Mouse (Mus musculus) heart, adult 2 months (tissue): ENCODE results near the gene Naa15. TPM values are rescaled to one million over a fixed set of nuclear protein-coding genes. Genes with fewer than 3 reads are reported as not detected.

Experiments used
- DNase-seq, 2 experiments: peaks; one replicate each; pipeline ENCODE4 v3.0.0; 2021
- H3K27ac ChIP-seq: fragments of 200-600 bp; 2 replicates; pipeline ENCODE4 v1.8.1; 2022
- H3K27me3 ChIP-seq: fragments of 200-500 bp; 2 replicates; pipeline ENCODE4 v1.6.1; 2012; ENCODE audit warnings: mild to moderate bottlenecking, low read length, inconsistent platforms, mixed read lengths; ENCODE audit not compliant: control insufficient read depth, insufficient read depth
- H3K36me3 ChIP-seq: fragments of 200-500 bp; 2 replicates; pipeline ENCODE4 v1.6.1; 2012; ENCODE audit warnings: low read length, inconsistent platforms; ENCODE audit not compliant: control insufficient read depth, insufficient read depth
- H3K4me1 ChIP-seq: fragments of 200-500 bp; 2 replicates; pipeline ENCODE4 v1.6.1; 2011; ENCODE audit warnings: low read length; ENCODE audit not compliant: control insufficient read depth, insufficient read depth
- H3K4me3 ChIP-seq: fragments of 200-600 bp; 2 replicates; pipeline ENCODE4 v1.8.1; 2022
- H3K79me2 ChIP-seq: fragments of 200-500 bp; replicated peaks from 2 replicates; pipeline ENCODE4 v1.6.1; 2012; ENCODE audit warnings: mild to moderate bottlenecking, inconsistent platforms, low read length, moderate library complexity, mixed read lengths; ENCODE audit not compliant: control insufficient read depth, insufficient read depth
- H3K9ac ChIP-seq: fragments of 200-500 bp; 2 replicates; pipeline ENCODE4 v1.6.1; 2012; ENCODE audit warnings: low read depth, mild to moderate bottlenecking, control low read depth, inconsistent platforms, low read length, mixed read lengths
- CTCF ChIP-seq: fragments of 200-600 bp; IDR thresholded peaks from 2 replicates; pipeline ENCODE4 v1.8.1; 2022; ENCODE audit warnings: antibody characterized with exemption, mild to moderate bottlenecking, moderate library complexity
- EP300 ChIP-seq: fragments of 200-500 bp; IDR thresholded peaks from 2 replicates; pipeline ENCODE4 v1.6.1; 2011; ENCODE audit warnings: low read depth, low read length, control low read depth; ENCODE audit not compliant: insufficient read depth
- POLR2A ChIP-seq: fragments of 200-500 bp; IDR thresholded peaks from 2 replicates; pipeline ENCODE4 v1.6.1; 2011; ENCODE audit warnings: mild to moderate bottlenecking, low read depth, low read length, control low read depth; ENCODE audit not compliant: insufficient read depth
- WGBS: fragments of 180-500 bp; shearing (Covaris S2); methylation state at CpG from one replicate; pipeline ENCODE4 v1.1.7; 2018; 5-methylcytosine and 5-hydroxymethylcytosine counted together
- intact Hi-C: fragments of 180-260 bp; cut with DNase I; formaldehyde crosslinking; loops from one replicate; pipeline ENCODE4 v1.15.1; 2025
- long read RNA-seq: library from polyadenylated mRNA; stranded (forward); transcript quantifications from one replicate; pipeline ENCODE4 v2.0.0, GENCODE M21; 2021
- polyA plus RNA-seq: library from polyadenylated mRNA; depleted of rRNA; stranded (reverse); fragments of >200 nt; gene quantifications from 2 replicates; pipeline ENCODE4 v1.2.3, GENCODE M21; 2012; rRNA removed
- total RNA-seq, 2 experiments: library from RNA; stranded (reverse); gene quantifications; 2 replicates each; pipeline ENCODE4 v1.2.3; 2021

Naa15 gene
- 10 to 100 TPM; 45.9 to 55.0 TPM for total RNA-seq
- polyA plus RNA-seq, result 4.9 and 10.8 TPM in 2 replicates
- long read RNA-seq, full-length matches to known transcripts, result 21 of 41 reads
- long read RNA-seq, partial matches to known transcripts, result 1 of 41 reads
- long read RNA-seq, other reads (novel, unspliced or antisense), result 19 of 41 reads

DNA sequence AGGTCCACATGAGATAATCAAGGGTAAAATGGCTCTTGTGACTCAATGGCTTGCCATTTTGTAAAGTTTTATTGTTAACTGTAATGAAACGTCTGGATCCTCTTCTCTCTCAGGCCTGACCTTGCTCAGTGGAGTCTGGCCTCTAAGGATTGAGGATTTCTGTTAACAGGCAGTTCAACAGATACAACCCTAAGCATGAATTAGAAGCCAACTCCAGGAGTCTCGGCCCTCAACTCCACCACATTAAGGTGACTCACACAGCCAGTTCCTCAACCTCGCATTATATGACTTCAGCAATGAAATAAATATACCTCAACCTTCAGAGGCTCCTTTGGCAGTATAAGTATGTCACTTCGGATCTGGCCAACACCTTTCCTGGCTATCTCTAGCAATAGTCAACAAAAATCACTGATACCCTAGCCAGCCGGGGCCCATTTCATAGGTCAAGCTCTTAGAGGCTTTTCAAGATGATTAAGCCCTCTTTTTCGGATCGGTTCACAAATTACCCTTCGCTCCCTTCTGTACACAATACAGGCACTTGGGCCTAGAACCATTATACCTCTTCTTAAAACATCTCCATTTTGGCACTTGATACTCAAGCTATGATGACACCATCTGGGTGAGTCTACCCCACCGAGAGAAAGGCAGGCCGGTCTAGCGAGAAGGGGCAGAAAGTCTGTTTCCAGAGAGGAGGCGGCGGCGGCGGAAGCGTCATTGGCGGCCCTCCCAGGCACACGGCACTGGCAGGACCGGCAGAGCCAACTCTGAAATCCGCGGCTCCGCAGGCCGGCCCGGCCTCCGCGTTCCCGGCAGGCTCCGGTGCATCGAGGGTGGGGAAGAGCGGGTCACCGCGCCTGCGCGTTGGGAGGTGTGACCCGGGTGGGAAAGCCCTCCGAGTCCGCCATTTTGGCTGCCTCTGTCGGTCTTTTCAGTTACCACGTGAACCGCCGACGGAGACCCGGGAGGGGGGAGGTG lies at the start of gene Naa15:
TSS of gene Naa15 (plus strand) at position 51 of the 975 bp plus-strand sequence.
- 3% methylated on average over 43 of the region's 43 CpGs for WGBS
- H3K36me3 ChIP-seq, result peaks cover 16% of the 10 kb centered on the region
- peak within 1 kb of the TSS; percentile 94 for H3K9ac ChIP-seq
- DNase-seq, result peak; percentile 96 to 98
- peak; percentile 73 for TF ChIP-seq POLR2A
- no peak for TF ChIP-seq EP300
- H3K79me2 ChIP-seq, result peaks cover 3% of the 10 kb centered on the region; the same call in 1 of the 2 replicates
- H3K27ac ChIP-seq, result peak within 1 kb of the TSS; percentile 84
- intact Hi-C loops, result no loop called here
- peak within 1 kb of the TSS; percentile 68 for H3K4me3 ChIP-seq
- H3K4me1 ChIP-seq, result peaks cover 9% of the 10 kb centered on the region
- H3K27me3 ChIP-seq, result no peaks in the 10 kb centered on the region

DNA sequence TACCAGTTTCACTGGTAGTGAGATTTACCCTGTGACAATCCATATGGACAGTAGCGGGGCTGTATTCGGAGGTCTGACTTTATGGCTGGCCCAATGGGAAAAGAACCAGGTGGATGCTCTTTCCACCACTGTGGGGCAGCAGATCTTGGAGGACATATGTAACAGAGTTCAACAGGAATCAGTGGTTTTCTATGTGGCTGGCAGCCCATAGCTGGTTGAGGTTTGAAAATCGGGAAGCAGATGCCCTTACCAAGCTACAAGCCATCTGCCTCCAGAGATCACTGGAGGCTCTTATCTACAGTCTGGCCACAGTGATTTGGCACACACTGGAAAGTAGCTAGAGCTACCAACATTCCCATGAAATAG lies 49.4 kb upstream of the Naa15 start:
- 0 out of 2 replicates have a peak, but pooled peaks cover 1% of the 10 kb centered on the region for H3K4me1 ChIP-seq
- DNase-seq, result no peak
- 0% methylated on average over 3 of the region's 3 CpGs for WGBS
- intact Hi-C loops, result loop anchor here (1.0 to 2.0 kb wide), 2 partner anchors 77 to 131 kb away; no protein-coding TSS in a partner anchor
- no peaks in the 10 kb centered on the region for H3K79me2 ChIP-seq
- H3K9ac ChIP-seq, result peak overlapping the region; percentile 7; the same call in 1 of the 2 replicates
- H3K4me3 ChIP-seq, result peak overlapping the region; percentile 46; the same call in 1 of the 2 replicates
- no peaks in the 10 kb centered on the region for H3K27me3 ChIP-seq
- peak overlapping the region; percentile 67 for H3K27ac ChIP-seq
- no peak for TF ChIP-seq POLR2A
- peak; percentile 40 for TF ChIP-seq CTCF
- no peak for TF ChIP-seq EP300
- H3K36me3 ChIP-seq, result no peaks in the 10 kb centered on the region

DNA sequence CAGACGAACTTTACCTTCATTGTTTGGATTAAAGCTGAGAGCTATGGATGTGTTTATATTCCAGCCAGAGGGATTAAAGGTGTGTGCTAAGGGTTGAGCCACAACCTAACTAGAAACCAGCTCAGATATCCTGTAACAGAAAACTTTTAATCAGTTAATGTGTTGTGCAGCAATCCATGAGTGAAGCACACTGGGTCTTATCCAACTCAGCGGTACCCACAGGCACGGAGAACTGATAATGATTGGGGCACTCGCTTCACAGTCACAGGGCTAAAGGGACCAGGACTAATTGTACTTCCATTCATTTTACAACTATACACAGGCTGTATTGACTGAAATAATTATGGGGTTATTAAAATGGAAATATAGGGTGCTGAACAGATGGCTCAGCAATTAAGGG lies 48.0 kb upstream of the Naa15 start:
- H3K27ac ChIP-seq, result no peak overlapping the region
- no peak overlapping the region for H3K9ac ChIP-seq
- 0 out of 2 replicates have a peak, but pooled peaks cover 1% of the 10 kb centered on the region for H3K4me1 ChIP-seq
- H3K4me3 ChIP-seq, result no peak overlapping the region
- H3K79me2 ChIP-seq, result no peaks in the 10 kb centered on the region
- DNase-seq, result no peak
- H3K27me3 ChIP-seq, result no peaks in the 10 kb centered on the region
- intact Hi-C loops, result no loop called here
- WGBS, result 71% methylated on average over 4 of the region's 4 CpGs
- TF ChIP-seq POLR2A (no peak), EP300 (no peak), CTCF (no peak)
- H3K36me3 ChIP-seq, result no peaks in the 10 kb centered on the region

DNA sequence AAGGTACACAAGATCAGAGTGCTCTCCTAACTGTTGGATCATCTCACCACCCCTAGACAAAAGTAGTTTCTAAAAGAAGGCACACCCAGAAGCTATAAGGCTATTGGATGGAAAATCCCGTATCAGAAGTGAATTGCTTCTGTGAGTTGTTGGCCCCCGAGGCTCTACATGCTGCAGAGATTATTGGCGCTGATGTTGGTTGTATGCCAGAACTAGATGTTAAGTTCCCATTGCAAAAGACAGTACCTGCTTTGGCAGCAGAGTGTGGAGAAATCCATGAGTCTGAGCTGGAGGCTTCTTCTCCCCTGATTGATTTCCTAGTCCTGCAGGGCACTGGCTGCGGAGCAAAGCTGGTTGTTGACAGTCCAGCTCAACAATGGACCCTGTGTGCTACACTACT lies 46.9 kb upstream of the Naa15 start:
- Histone ChIP-seq H3K79me2 (no peaks in the 10 kb centered on the region), H3K9ac (no peak overlapping the region), H3K36me3 (no peaks in the 10 kb centered on the region), H3K4me1 (0 out of 2 replicates have a peak, but pooled peaks cover 1% of the 10 kb centered on the region), H3K27ac (no peak overlapping the region), H3K4me3 (no peak overlapping the region), H3K27me3 (no peaks in the 10 kb centered on the region)
- intact Hi-C loops, result no loop called here
- WGBS, result 63% methylated on average over 4 of the region's 4 CpGs
- no peak for TF ChIP-seq EP300
- no peak for TF ChIP-seq CTCF
- TF ChIP-seq POLR2A, result no peak
- DNase-seq, result no peak

DNA sequence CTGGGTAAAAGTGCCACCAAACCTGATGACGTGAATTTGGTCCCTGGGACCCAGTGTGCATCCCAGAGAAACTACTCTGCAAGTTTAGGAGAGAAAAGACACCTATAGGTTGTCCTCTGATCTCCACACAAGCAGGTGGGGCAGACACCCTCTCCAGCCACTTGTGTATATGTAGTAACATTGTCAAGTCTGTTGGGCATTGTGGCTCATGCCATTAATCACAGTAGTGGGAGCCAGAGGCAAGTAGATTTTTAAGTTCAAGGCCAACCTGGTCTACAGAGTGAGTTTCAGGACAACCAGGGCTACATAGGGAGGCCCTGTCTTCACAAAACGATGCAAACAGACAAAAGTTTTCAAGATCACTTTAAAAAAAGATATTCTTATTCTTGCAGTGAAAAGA lies 43.1 kb upstream of the Naa15 start:
- no peak overlapping the region for H3K4me3 ChIP-seq
- H3K9ac ChIP-seq, result no peak overlapping the region
- DNase-seq, result no peak
- WGBS, result 82% methylated on average over 2 of the region's 2 CpGs
- H3K36me3 ChIP-seq, result no peaks in the 10 kb centered on the region
- intact Hi-C loops, result no loop called here
- H3K79me2 ChIP-seq, result no peaks in the 10 kb centered on the region
- no peaks in the 10 kb centered on the region for H3K4me1 ChIP-seq
- TF ChIP-seq POLR2A, result no peak
- no peak for TF ChIP-seq CTCF
- TF ChIP-seq EP300, result no peak
- no peaks in the 10 kb centered on the region for H3K27me3 ChIP-seq
- no peak overlapping the region for H3K27ac ChIP-seq
